Mouse (Mus musculus) ovary, postnatal 14 days (tissue): Measurements from ENCODE around the gene Cnpy1.

Source experiments
- DNase-seq: peaks from one replicate; pipeline ENCODE4 v3.0.0; 2022; ENCODE audit warnings: low spot score

Gene Cnpy1

DNA sequence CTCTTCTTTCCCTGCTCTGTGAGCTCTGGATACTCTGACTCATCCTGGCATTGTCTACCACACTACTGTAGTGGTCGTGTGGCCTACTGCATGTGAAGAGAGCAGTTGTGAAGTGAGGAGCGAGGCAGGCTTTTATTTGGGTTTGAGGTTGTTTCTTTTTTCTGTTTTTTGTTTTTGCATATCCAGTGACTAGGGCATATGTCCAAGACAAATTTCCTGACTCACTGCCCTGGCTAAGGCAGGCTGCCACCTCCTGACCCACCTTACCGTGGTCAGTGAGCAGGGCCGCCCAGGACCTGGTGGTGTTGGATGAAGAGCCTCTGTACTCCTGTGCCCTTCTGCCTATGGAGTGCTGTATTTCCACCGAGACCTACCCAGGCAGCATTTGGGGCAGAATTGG, 5.8 kb downstream of the Cnpy1 start:
- DNase-seq = no peak

DNA sequence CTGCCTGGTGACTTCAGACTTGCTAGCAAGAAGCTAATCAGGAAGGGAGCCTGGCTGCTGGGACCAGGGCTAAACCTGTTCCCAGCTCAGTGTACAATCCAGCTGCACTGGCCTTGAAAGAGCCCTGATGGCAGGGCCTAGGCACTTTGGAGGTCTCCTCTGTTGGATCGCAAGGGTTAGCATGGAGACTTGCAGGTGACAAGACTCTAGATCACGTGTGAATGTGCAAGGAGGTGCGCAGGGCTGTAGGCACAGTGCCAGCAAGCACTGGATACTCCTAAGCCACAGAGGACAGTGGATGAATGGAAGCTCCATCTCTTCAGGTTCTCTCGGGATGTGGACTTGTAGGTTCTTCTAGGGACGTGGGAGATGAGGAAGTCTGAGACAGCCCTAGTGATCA, 6.7 kb downstream of the Cnpy1 start:
- DNase-seq = no peak

DNA sequence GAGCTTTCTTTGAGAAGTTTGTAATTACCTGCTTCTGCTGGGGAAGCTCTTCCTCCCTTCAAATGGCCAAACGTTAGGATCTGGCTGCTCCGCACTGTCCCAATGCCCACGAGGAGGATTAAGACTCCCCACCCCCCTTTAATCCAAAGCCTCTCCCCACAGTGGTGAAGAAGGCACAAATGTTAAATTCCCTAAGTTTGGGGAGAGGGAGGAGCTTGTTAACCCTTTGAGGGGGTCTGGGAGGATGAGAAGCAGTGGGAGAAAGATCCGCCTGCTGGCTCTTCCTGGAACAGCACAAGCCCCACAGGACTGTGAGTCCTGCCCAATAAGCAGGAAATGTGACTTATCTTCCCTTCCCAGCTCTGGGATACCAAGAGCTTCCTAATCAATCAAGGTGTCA, 7.5 kb downstream of the Cnpy1 start:
- no peak for DNase-seq

DNA sequence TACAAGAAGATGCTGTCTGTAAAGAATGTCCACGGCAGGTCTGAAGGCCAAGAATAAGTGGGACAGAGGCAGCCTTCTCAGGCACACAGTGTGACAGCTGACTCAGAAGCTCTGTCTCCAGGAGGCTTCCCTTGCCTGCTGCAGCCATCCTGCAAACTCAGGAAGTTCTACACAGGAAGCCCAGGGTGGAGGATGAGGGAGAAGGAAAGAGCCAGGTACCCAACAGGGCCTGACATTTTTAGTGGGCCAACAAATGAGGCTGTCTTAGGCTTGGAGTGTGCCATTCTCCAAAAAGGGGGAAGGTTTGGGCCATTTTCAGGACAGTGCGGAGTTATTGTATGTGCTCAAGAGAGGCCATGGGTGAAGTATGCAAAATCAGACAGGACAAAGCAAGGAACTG, 7.9 kb downstream of the Cnpy1 start:
- DNase-seq = no peak

DNA sequence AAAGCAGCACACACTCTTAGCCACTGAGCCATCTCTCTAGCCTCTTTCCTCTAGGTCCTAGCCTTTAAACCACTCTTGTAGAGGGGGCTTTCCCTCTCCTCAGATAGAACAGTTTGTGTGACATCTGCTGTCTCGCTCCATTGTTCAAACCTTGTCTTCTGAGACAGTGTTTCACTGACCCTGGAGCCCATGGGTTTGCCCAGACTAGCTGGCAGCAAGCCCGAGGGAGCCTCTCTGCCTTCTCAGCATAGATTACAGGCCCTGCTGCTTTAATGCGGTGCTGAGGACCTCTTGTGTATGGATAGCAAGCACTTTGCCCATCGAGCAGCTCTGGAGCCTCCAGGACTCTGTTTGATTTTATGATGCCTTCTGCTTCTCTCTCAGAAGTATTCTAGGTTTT, 8.6 kb downstream of the Cnpy1 start:
- no peak for DNase-seq

DNA sequence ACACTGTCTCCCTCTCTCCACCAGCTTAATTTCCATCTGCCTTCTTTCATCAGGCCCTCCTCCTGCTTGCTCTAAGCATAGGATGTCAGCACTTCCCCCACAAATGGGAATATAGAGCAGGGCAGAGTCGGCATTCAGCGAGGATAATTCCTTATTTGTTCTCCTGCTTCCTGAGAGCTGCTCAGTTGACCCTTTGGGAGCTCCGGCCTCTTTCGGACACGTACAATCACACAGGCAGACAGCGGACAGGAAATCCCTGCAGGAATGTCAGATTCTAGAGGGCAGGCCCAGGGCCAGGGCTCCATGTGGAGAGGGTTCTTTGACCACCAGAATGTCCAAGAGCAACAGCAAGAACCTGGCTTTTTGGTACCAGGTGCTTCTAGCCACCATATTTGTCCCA, 9.5 kb downstream of the Cnpy1 start:
- DNase-seq = no peak

DNA sequence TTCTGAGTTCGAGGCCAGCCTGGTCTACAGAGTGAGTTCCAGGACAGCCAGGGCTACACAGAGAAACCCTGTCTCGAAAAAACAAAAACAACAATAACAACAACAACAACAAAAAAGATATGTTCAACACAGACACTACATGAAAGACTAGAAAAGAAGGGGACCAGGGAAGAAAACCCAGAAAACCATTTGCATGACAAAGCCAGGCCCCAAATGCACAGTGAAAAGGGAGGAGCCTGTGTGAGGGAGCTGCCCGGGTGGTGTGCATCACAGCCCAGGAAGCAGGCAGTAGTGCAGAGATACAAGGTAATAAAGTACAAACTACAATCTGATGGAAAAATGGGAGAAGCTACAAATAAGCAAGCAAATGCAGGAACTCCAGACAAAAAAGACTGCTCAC, 13.5 kb downstream of the Cnpy1 start:
- no peak for DNase-seq

DNA sequence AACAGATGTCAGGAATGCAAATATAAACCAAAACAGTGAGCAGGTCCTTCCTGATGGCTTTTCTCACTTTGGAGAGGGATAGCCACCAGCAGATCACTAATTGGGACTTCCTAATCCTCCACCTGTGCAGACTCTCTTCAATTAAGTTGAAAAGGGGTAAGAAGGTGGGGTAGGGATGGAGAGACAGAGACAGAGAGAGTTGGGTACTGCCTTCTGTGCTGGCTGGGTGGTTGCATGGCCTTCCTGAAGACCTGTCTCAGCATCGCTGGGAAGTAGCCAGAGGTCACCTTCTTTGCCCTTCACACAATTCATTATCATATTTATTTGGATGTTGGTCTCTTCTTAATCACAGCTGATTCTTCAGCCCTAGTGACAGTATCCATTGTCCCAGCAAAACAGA, 26.0 kb downstream of the Cnpy1 start:
- DNase-seq = no peak

DNA sequence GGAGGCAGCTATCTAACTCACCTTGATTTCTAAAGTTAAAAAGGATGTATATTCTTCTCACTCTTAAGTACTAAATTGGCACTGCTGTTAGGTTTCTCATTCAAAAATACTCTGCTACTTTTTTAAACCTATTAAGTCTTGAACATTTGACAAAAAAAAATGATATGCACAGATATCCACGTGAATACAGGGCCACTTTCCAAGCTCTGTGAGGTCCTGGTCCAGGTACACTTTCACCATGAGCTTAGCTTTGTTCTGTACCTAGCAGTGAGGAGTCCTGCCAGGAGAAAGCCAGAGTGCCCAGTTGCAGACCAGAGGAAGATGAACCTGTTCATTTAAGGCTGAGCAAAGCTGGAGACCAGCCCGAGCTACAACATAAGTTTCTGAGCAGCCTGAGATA, 32.2 kb downstream of the Cnpy1 start:
- DNase-seq = no peak

DNA sequence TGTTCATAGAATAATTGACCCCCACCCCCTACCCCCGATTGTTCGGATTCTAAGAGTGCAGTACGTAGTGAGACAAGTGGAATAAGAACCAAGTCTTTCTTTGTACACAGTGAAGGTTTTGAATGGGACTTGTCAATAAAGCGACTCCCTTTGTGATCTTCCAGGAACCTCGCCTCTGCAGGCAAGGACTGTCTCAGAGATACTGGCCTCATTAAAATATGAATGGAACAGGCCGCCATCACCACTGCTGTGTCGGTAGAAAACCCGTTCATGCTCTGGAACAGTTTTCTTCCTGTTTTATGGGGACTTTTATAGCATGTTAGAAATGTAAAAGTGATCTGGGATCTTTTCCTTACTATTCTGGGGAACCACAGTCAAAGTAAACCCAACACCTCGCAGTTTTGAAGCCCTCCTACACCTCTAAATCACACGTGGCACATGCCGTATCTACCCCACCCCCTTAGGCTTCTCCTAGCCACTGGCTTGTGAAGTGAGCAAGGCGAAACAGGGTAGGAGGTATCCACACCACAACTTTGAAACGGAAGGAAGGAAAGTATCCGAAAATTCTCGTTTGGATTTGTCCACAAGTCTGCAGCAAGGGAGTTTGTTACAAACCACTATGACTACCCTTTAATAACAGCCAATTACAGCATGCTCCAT, 33.8 kb downstream of the Cnpy1 start:
- no peak for DNase-seq

DNA sequence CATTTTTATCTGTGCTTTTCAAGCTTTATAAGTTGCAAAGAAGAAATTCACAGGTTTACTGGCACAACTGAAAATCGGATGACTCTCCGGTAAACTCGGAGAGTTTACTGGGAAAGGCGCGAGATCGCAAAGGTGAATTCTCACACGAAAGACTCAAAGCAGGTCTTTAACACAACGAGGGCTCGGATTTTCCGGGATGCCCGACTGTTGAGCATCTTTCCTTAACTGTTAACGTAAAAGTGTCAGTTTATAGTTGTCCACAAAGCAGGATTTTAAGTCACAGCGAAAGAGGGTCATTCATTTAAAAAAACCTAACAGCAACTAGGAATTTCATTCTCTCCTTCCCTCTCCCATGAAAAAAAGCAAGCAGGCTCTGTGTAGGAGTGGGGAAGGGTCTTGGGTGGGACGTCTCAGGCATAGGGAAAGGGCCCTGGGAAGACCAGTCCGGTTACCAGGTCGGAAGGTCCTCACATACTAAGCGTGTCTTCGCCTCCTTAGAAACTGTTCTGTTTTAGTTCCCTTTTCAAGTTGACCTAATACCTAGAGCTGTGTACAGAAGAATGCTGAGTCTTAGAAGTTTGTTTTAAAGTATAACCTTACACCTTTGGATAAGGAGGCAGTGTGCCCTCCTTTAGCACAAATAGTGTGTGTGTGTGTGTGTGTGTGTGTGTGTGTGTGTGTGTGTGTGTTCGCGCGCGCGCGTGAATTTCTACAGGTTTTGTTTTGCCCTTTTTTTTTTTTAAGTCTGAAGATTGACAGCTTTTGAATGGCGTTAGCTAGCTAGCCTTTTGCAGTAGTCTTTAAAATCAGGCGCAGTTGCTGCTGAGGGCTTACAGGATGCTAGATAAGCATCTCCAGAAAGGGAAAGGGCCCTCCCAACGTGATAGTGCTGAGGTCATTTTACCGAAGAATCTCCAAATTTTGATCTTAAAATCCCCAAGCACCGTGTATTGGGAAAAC, 34.7 kb downstream of the Cnpy1 start:
- DNase-seq = no peak

DNA sequence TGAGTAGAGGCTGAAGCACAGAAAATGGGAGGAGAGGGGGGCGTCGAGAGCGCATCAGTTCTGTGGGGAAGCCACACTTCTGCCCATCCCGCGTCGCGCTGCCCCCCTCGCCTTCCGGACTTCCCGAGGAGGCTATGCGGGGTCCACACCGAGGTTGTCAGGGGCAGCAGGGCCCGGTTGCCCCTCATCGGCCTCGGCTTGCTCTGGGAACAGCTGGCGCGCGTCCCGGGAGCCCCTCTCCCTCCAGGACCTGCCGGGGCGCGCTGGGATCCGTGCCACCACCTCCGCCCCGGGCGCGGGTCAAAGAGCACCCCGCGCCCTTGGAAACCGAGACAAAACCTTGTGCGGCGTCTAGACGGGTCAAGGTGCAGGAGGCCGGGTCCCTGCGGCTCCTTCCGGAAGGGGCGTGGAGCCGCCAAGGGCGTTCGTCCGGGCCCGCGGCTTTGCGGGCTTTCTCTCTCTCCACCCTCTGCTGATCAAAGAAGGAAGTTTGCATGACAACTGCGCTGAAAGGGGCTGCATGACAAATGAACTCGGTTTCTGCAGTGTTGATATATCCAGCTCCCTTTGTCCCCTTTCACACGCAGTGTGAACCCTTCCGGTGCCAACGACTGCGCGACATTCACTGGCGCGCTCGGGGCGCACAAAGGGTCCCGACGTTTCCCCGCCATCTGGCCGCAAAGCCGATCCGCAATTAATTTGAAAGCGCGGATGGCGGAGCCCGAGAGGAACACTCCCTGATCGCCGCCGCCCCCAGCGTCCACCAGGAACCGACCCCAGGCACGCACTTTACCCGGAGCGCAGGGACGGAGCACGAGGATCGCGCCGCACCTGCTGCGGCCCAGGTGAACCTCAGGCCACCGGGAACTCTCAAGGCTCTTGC, 35.8 kb downstream of the Cnpy1 start:
- DNase-seq = no peak

DNA sequence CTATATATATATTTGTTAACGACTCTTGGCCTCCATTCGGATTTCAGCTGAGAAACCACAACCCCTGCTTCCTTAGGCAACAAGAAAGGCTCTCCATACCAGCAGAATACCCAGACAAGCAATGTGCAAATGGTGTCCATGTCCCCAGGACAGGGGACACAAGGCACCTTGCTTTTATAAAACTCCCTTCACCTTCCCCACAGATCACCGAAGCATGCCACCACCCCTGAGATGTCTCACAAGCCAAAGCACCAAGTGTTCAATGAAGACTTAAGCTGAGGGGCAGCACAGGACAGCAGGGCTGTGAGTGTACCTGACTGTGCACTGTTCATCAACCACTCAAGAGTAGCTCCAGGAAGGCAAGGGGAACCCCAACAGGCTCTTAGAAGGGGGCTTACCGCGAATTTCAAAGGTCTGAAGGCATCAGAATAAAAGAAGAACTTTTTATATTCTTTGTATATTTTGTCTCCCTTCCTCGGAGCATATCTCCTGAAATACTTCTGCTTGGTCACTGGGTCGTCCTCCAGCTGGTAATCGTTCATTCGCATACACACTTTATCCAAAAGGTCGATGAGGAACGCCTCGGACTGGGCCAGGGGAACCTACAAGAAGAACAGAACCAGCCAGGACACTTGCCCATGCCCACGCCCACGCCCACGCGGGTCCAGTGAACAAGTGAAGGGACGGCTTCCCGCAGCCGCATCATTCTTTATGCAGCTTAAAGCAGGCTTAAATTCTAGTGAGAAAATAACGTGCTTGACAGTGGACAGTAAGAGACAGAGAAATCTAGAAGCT, 36.7 kb downstream of the Cnpy1 start:
- DNase-seq = no peak

DNA sequence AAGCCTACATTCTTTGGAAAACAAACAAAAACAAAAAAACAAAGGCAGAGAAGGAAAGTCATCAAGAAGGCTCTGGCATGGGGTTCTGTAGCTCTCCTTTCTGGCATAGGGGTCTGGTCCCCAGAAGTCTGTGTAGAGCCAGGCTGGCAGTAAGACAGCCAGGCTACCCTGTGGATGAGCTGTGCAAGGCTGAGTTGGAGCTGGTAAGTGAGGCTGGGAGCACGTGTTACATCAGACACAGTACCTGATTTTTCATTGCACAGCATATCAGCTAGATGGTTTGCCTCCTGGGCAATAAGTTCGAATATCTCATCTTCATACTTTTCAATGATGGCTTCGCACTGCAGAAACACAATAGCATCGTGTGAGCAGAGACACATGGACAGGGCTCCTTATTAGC, 38.6 kb downstream of the Cnpy1 start:
- DNase-seq = no peak

DNA sequence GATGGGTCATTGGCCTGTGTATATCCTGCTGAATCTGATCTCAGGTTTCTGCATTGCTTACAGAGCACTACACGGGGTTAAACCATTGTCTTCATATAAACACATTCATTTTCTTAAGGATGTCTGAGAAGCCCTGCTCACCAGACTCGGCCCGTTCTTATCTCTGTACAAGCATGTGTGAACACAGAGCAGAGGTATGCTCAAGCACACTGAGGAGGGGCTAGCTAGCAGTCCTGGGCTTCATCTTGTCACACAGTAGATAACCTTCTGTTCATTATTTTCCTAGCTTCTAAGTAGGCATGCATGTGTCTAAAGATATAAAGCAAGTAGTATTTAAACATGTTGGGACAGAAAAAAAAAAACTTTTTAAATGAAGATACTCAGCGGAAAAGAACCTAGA, 39.2 kb downstream of the Cnpy1 start:
- DNase-seq = no peak

DNA sequence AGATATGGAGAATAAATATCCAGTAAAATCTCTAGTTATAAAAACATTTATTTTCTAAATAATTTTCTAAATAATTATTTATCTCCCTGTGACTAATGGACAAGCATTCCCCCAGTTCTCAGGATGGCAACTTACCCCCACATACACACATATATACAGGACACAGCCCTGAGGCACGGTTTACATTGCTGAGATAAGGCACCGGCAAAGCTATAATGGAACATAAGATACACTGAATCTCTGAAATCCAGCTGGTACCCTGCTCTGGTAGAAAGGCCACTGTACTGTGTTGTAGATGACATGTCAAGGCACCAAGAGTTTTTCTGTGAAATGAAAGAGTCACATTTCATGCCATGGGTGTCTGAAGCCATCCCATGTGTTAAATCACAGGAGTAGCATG, 40.9 kb downstream of the Cnpy1 start:
- no peak for DNase-seq

DNA sequence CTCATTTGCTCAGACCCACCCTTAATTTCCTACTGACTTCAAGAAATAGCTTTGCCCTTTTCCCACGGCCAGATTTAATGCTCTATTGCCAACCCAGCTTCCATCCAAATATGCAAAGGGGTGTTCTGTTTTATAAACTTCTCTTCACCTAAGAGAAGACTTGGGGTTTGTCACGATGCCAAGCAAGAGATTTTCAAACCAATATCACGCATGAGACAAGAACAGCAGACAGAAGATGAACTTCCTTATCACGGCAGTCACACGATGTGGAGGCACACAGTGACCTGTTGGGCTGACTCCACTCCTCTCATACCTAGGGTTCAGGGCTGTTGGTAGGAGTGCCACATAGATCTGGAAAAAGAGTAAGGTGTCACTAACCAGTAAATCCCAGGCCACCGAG, 42.5 kb downstream of the Cnpy1 start:
- no peak for DNase-seq

DNA sequence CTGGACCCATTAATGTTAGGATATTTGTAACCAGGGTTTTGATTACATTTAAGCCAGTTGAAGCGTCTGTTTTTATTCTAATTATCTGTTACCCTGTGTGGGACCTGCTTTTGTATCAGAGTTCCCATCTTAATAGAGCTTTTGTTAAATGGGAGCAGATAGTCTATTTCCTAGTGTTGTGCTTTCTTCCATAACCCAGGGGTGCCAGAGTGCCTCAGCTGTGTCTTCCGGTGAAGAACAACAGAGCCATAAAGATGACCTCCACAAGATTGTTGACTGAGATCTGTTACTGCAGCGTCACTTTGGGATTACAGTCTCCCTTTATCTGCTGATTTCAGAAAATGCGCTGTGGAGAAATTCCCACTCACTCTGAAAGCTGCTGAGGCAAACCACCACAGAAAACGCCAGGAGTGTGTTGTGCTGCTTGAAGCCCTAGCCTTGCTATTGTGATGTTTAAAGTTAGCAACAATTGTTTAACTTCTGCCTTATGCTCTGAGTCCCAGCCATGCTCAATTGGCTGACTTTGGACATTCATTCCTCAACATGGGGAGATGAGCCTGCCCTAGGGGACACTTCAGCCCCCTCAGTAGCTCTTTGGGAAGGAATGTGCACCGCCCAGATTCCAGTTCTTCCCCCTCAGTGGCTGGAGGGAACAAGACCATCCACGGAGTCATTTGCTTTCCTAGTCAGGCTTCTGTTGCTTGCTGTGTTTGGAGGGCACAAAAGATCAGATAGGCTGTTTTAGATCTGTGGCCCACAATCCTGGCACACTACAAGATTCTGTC, 46.3 kb downstream of the Cnpy1 start:
- no peak for DNase-seq

DNA sequence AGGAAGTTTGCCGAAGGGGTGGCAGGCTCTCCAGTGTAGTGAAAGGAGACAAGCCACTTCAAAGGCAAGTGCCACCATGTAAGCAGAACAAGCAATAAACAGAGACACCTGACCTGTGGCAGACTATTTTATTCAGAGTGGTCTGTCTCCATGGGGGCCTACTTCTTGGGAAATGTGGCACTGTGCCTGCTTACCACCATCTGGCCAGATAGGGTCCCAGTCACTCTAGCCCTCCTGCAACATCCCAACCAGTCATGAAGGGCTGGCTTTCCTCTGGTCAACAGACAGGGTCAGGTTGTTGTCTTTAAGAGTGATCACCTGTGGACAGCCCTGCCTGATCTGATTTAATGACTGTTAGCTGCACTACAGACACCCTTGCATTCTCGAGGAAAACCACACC, 50.1 kb downstream of the Cnpy1 start:
- DNase-seq = no peak

DNA sequence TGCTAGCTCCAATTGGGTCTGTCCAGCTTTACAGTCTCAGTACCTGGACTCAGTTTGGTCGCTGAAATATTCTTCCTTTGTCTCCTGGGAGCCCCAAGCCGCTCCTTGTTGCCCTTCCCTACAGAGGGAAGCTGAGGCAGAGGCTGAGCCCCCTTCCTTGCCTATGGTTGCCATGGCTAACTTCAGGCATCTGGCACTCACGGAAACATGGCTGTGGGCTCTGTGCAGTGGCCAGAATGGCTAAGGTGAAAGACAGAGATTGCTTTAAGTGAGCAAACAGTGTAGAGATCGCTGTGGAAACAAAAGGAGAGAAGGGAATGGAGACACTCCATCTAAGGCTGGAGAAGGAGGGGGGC, 53.5 kb downstream of the Cnpy1 start:
- no peak for DNase-seq
